Mouse (Mus musculus) liver, embryonic 14.5 days (tissue): ENCODE data around the gene Hsd17b13. TPM values are rescaled to one million over a fixed set of nuclear protein-coding genes. Genes with fewer than 3 reads are reported as not detected.

ENCODE experiments used
- ATAC-seq: fragments of 200-750 bp; cut with Nextera tagmentation; 2 replicates; pipeline ENCODE4 v1.8.0; 2017; ENCODE audit warnings: moderate number of reproducible peaks, mild to moderate bottlenecking, moderate library complexity; ENCODE audit not compliant: insufficient read depth
- DNase-seq, 3 experiments: peaks; one replicate each; pipeline ENCODE4 v3.0.0-alpha.2; 2012 to 2013; ENCODE audit warnings: low read depth in 3 of 3, low spot score in 3 of 3
- H3K27ac ChIP-seq: fragments of 300-500 bp; sonication (generic); 2 replicates; pipeline ENCODE4 v1.5.1; 2014; ENCODE audit warnings: moderate library complexity, mild to moderate bottlenecking, control low read depth, inconsistent platforms
- H3K27me3 ChIP-seq: fragments of 300-500 bp; sonication (generic); 2 replicates; pipeline ENCODE4 v1.6.1; 2014; ENCODE audit warnings: mild to moderate bottlenecking, low read length, moderate library complexity; ENCODE audit not compliant: control insufficient read depth, insufficient read depth
- H3K36me3 ChIP-seq: fragments of 300-500 bp; sonication (generic); replicated peaks from 2 replicates; pipeline ENCODE4 v1.6.1; 2014; ENCODE audit warnings: low read depth; ENCODE audit not compliant: control insufficient read depth, insufficient read depth
- H3K4me1 ChIP-seq, 2 experiments: fragments of 200-500 bp in 1 of 2; fragments of 300-500 bp in 1 of 2; sonication (generic) in 1 of 2; replicated peaks; 2 replicates each; pipeline ENCODE4 v1.6.1; 2012 to 2014; ENCODE audit warnings: antibody characterized with exemption in 1 of 2, inconsistent platforms in 1 of 2, low read length in 1 of 2; ENCODE audit not compliant: control insufficient read depth in 2 of 2, insufficient read depth in 2 of 2
- H3K4me2 ChIP-seq: fragments of 300-500 bp; sonication (generic); 2 replicates; pipeline ENCODE4 v1.6.1; 2014; ENCODE audit warnings: low read depth, mild to moderate bottlenecking, control low read depth, moderate library complexity
- H3K4me3 ChIP-seq, 2 experiments: fragments of 200-500 bp in 1 of 2; fragments of 300-500 bp in 1 of 2; sonication (generic) in 1 of 2; 2 replicates each; pipeline ENCODE4 v1.5.1; 2012 to 2014; ENCODE audit warnings: low read depth in 2 of 2, low read length in 2 of 2, mild to moderate bottlenecking in 2 of 2, control low read depth in 1 of 2, inconsistent platforms in 1 of 2, moderate library complexity in 1 of 2; ENCODE audit not compliant: insufficient read depth in 1 of 2
- H3K9ac ChIP-seq: fragments of 300-500 bp; sonication (generic); replicated peaks from 2 replicates; pipeline ENCODE4 v1.6.1; 2014; ENCODE audit warnings: mild to moderate bottlenecking, control low read depth, moderate library complexity
- H3K9me3 ChIP-seq: fragments of 300-500 bp; sonication (generic); 2 replicates; pipeline ENCODE4 v1.6.1; 2016; ENCODE audit warnings: low read length, mixed read lengths; ENCODE audit not compliant: control insufficient read depth
- CTCF ChIP-seq: IDR thresholded peaks from 2 replicates; pipeline ENCODE4 v1.5.1; 2016; ENCODE audit warnings: antibody characterized with exemption, low read depth, control low read depth
- EP300 ChIP-seq: IDR thresholded peaks from 2 replicates; pipeline ENCODE4 v1.6.1; 2016; ENCODE audit warnings: antibody characterized with exemption, low read depth
- WGBS: fragments of 180-500 bp; shearing (Covaris S2); extraction: QIAGEN DNeasy Blood & Tissue Kit; methylation state at CpG from one replicate; pipeline ENCODE4 v1.1.7; 2014; ENCODE audit not compliant: insufficient replicate concordance; 5-methylcytosine and 5-hydroxymethylcytosine counted together
- polyA plus RNA-seq, 2 experiments: library from polyadenylated mRNA; depleted of rRNA in 1 of 2; stranded (reverse) in 1 of 2; unstranded in 1 of 2; fragments of >200 nt; fragmentation: Nextera tagmentation in 1 of 2; extraction: Ambion mirVana in 1 of 2; gene quantifications; 2 replicates each; pipeline versions ENCODE4 v1.2.1 to v1.2.3; 2012 to 2014

Hsd17b13 gene
- polyA plus RNA-seq, 2 experiments: 5.3 to 10.9 TPM

GRCm38 (mm10) chr5:103999738-104000137 is 22.5 kb upstream of the Hsd17b13 start:
- peak; percentile 47 to 53 (median 50) for DNase-seq
- ATAC-seq: no peak
- Histone ChIP-seq H3K36me3 (no peaks in the 10 kb centered on the region), H3K27me3 (no peaks in the 10 kb centered on the region), H3K9ac (no peak overlapping the region), H3K4me3 (no peak overlapping the region), H3K27ac (no peak overlapping the region), H3K4me2 (no peak overlapping the region), H3K4me1 (peaks cover 7 to 8% of the 10 kb centered on the region in 2 experiments), H3K9me3 (no peaks in the 10 kb centered on the region)
- WGBS: 3% methylated on average over 5 of the region's 5 CpGs
- no peak for TF ChIP-seq EP300
- TF ChIP-seq CTCF: peak; percentile 91

- Histone ChIP-seq H3K4me1 (peaks cover 7 to 12% of the 10 kb centered on the region in 2 experiments), H3K4me2 (no peak overlapping the region), H3K36me3 (no peaks in the 10 kb centered on the region), H3K27ac (no peak overlapping the region), H3K27me3 (no peaks in the 10 kb centered on the region), H3K4me3 (no peak overlapping the region), H3K9ac (no peak overlapping the region), H3K9me3 (no peaks in the 10 kb centered on the region)
- WGBS: 44% methylated on average over 5 of the region's 5 CpGs
- DNase-seq (no peak), ATAC-seq (no peak)
- TF ChIP-seq EP300 (no peak), CTCF (no peak)
Measured at GRCm38 (mm10) chr5:103998739-103999138, 21.5 kb upstream of the Hsd17b13 start.

- no peaks in the 10 kb centered on the region for H3K9me3 ChIP-seq
- peaks cover 7 to 12% of the 10 kb centered on the region in 2 experiments for H3K4me1 ChIP-seq
- no peak overlapping the region for H3K4me3 ChIP-seq
- ATAC-seq (peak; percentile 79), DNase-seq (peak; percentile 30 to 62 (median 39))
- TF ChIP-seq EP300 (no peak), CTCF (peak; percentile 68)
- 29% methylated on average over 3 of the region's 3 CpGs for WGBS
- no peaks in the 10 kb centered on the region for H3K36me3 ChIP-seq
- H3K9ac ChIP-seq: no peak overlapping the region
- no peak overlapping the region for H3K27ac ChIP-seq
- no peaks in the 10 kb centered on the region for H3K27me3 ChIP-seq
- H3K4me2 ChIP-seq: peak overlapping the region; percentile 19
Measured at GRCm38 (mm10) chr5:103995181-103995580, 18.0 kb upstream of the Hsd17b13 start.

GRCm38 (mm10) chr5:103994669-103995068 is 17.5 kb upstream of the Hsd17b13 start:
- peak overlapping the region; percentile 19 for H3K4me2 ChIP-seq
- H3K4me3 ChIP-seq: no peak overlapping the region
- H3K36me3 ChIP-seq: no peaks in the 10 kb centered on the region
- H3K4me1 ChIP-seq: peaks cover 7 to 12% of the 10 kb centered on the region in 2 experiments
- TF ChIP-seq EP300: peak; percentile 73
- TF ChIP-seq CTCF: no peak
- peak; percentile 88 for ATAC-seq
- no peak overlapping the region for H3K27ac ChIP-seq
- no peaks in the 10 kb centered on the region for H3K27me3 ChIP-seq
- 22% methylated on average over 4 of the region's 4 CpGs for WGBS
- no peak overlapping the region for H3K9ac ChIP-seq
- DNase-seq: peak; percentile 45 to 47 (median 46)
- H3K9me3 ChIP-seq: no peaks in the 10 kb centered on the region

GRCm38 (mm10) chr5:103993601-103994000 is 16.4 kb upstream of the Hsd17b13 start:
- ATAC-seq (no peak), DNase-seq (no peak)
- WGBS: 41% methylated on average over 1 of the region's 1 CpGs
- peak; percentile 71 for TF ChIP-seq CTCF
- no peak for TF ChIP-seq EP300
- Histone ChIP-seq H3K4me2 (no peak overlapping the region), H3K27me3 (no peaks in the 10 kb centered on the region), H3K4me3 (no peak overlapping the region), H3K36me3 (no peaks in the 10 kb centered on the region), H3K27ac (no peak overlapping the region), H3K9me3 (no peaks in the 10 kb centered on the region), H3K4me1 (peaks cover 7 to 12% of the 10 kb centered on the region in 2 experiments), H3K9ac (no peak overlapping the region)
